Mouse (Mus musculus) small intestine, adult 2 months (tissue): ENCODE data around the gene Bphl. TPM values are rescaled to one million over a fixed set of nuclear protein-coding genes. Genes with fewer than 3 reads are reported as not detected.
A peak's percentile ranks its signal among the peaks of the same experiment; 100 is the strongest.
"Not testable (repeated sequence)": the region's sequence is repeated elsewhere in the genome, so short reads cannot be mapped to it uniquely, and the experiment has no call there.

Source experiments
- H3K27ac ChIP-seq: fragments of 200-500 bp; 2 replicates; pipeline ENCODE4 v1.5.1; 2012; ENCODE audit warnings: low read depth, low read length, control low read depth, inconsistent platforms; ENCODE audit not compliant: insufficient read depth
- H3K27me3 ChIP-seq: fragments of 200-500 bp; 2 replicates; pipeline ENCODE4 v1.6.1; 2012; ENCODE audit warnings: mild to moderate bottlenecking, moderate library complexity, low read length, inconsistent platforms; ENCODE audit not compliant: control insufficient read depth, insufficient read depth
- H3K36me3 ChIP-seq: fragments of 200-500 bp; 2 replicates; pipeline ENCODE4 v1.6.1; 2012; ENCODE audit warnings: mild to moderate bottlenecking, low read length, control low read depth, inconsistent platforms; ENCODE audit not compliant: control insufficient read depth, insufficient read depth
- H3K4me1 ChIP-seq: fragments of 200-500 bp; 2 replicates; pipeline ENCODE4 v1.6.1; 2012; ENCODE audit warnings: low read length, inconsistent platforms, mixed read lengths; ENCODE audit not compliant: control insufficient read depth, insufficient read depth, insufficient read length
- H3K4me3 ChIP-seq: fragments of 200-500 bp; 2 replicates; pipeline ENCODE4 v1.5.1; 2012; ENCODE audit warnings: low read depth, mild to moderate bottlenecking, control low read depth, inconsistent platforms, low read length, moderate library complexity
- CTCF ChIP-seq: fragments of 200-500 bp; IDR thresholded peaks from 2 replicates; pipeline ENCODE4 v1.5.1; 2012; ENCODE audit warnings: low read depth, mild to moderate bottlenecking, control low read depth, inconsistent platforms, low read length, moderate library complexity, mixed read lengths; ENCODE audit not compliant: insufficient replicate concordance, insufficient read length; ENCODE audit errors: extremely low read depth
- POLR2A ChIP-seq: fragments of 200-500 bp; IDR thresholded peaks from 2 replicates; pipeline ENCODE4 v1.6.1; 2012; ENCODE audit warnings: low read depth, mild to moderate bottlenecking, control low read depth, inconsistent platforms, low read length, moderate library complexity
- WGBS: fragments of 180-500 bp; shearing (Covaris S2); methylation state at CpG from one replicate; pipeline ENCODE4 v1.1.7; 2018; 5-methylcytosine and 5-hydroxymethylcytosine counted together
- polyA plus RNA-seq: library from polyadenylated mRNA; depleted of rRNA; stranded (reverse); fragments of >200 nt; gene quantifications from 2 replicates; pipeline ENCODE4 v1.2.3, GENCODE M21; 2012

The Bphl gene
- polyA plus RNA-seq, 1 experiment: 11.0 TPM

- 78% methylated on average over 1 of the region's 1 CpGs for WGBS
- no peaks in the 10 kb centered on the region for H3K27me3 ChIP-seq
- no peak overlapping the region for H3K4me3 ChIP-seq
- H3K27ac ChIP-seq: no peak overlapping the region
- TF ChIP-seq POLR2A (no peak), CTCF (no peak)
- no peaks in the 10 kb centered on the region for H3K36me3 ChIP-seq
- H3K4me1 ChIP-seq: peaks cover 4% of the 10 kb centered on the region
Observed at GRCm38 (mm10) chr13:34066351-34066750, 29.0 kb downstream of the Bphl start.

- H3K27ac ChIP-seq: no peak overlapping the region
- 70% methylated on average over 4 of the region's 4 CpGs for WGBS
- no peaks in the 10 kb centered on the region for H3K4me1 ChIP-seq
- H3K4me3 ChIP-seq: no peak overlapping the region
- H3K36me3 ChIP-seq: peaks cover 3% of the 10 kb centered on the region; the same call in 1 of the 2 replicates
- H3K27me3 ChIP-seq: no peaks in the 10 kb centered on the region
- no peak for TF ChIP-seq POLR2A
- no peak for TF ChIP-seq CTCF
Observed at GRCm38 (mm10) chr13:34070296-34070695, 32.9 kb downstream of the Bphl start.

GRCm38 (mm10) chr13:34071836-34072235, 34.4 kb downstream of the Bphl start:
- Histone ChIP-seq H3K4me1 (peaks cover 6% of the 10 kb centered on the region; the same call in 1 of the 2 replicates), H3K27ac (no peak overlapping the region), H3K27me3 (no peaks in the 10 kb centered on the region), H3K4me3 (no peak overlapping the region), H3K36me3 (peaks cover 3% of the 10 kb centered on the region; the same call in 1 of the 2 replicates)
- TF ChIP-seq POLR2A (no peak), CTCF (no peak)
- WGBS: 90% methylated on average over 6 of the region's 6 CpGs

GRCm38 (mm10) chr13:34072847-34073246, 35.5 kb downstream of the Bphl start:
- 92% methylated on average over 3 of the region's 3 CpGs for WGBS
- Histone ChIP-seq H3K27me3 (no peaks in the 10 kb centered on the region), H3K4me1 (peaks cover 7% of the 10 kb centered on the region; the same call in 1 of the 2 replicates), H3K4me3 (no peak overlapping the region), H3K27ac (no peak overlapping the region), H3K36me3 (peaks cover 3% of the 10 kb centered on the region; the same call in 1 of the 2 replicates)
- TF ChIP-seq CTCF (no peak), POLR2A (no peak)

- H3K4me1 ChIP-seq: peaks cover 11% of the 10 kb centered on the region; the same call in 1 of the 2 replicates
- H3K27me3 ChIP-seq, H3K36me3 ChIP-seq, H3K27ac ChIP-seq, H3K4me3 ChIP-seq: not testable (repeated sequence)
- 97% methylated on average over 12 of the region's 17 CpGs for WGBS
Observed at GRCm38 (mm10) chr13:34074441-34074840, 37.0 kb downstream of the Bphl start.

GRCm38 (mm10) chr13:34075893-34076292, 38.5 kb downstream of the Bphl start:
- H3K36me3 ChIP-seq, H3K27me3 ChIP-seq, H3K4me3 ChIP-seq, H3K27ac ChIP-seq: not testable (repeated sequence)
- peaks cover 11% of the 10 kb centered on the region for H3K4me1 ChIP-seq
- 86% methylated on average over 6 of the region's 6 CpGs for WGBS

- TF ChIP-seq POLR2A: no peak
- TF ChIP-seq CTCF: no peak
- Histone ChIP-seq H3K36me3 (peaks cover 3% of the 10 kb centered on the region; the same call in 1 of the 2 replicates), H3K27ac (no peak overlapping the region), H3K27me3 (no peaks in the 10 kb centered on the region), H3K4me1 (peaks cover 11% of the 10 kb centered on the region), H3K4me3 (peak overlapping the region; percentile 48)
- 48% methylated on average over 20 of the region's 20 CpGs for WGBS
Observed at GRCm38 (mm10) chr13:34076561-34077491, 39.4 kb downstream of the Bphl start.
